Mouse (Mus musculus) right cerebral cortex, postnatal 4 days (tissue): ENCODE measurements around the gene Olfr378.

ENCODE experiments used
- DNase-seq: peaks from one replicate; pipeline ENCODE4 v3.0.0-alpha.2; 2022

Gene Olfr378

GRCm38 (mm10) chr11:73428377-73428776 is at the start of gene Olfr378:
Gene Olfr378 (minus strand): TSS chr11:73428477.
- no peak for DNase-seq

DNA sequence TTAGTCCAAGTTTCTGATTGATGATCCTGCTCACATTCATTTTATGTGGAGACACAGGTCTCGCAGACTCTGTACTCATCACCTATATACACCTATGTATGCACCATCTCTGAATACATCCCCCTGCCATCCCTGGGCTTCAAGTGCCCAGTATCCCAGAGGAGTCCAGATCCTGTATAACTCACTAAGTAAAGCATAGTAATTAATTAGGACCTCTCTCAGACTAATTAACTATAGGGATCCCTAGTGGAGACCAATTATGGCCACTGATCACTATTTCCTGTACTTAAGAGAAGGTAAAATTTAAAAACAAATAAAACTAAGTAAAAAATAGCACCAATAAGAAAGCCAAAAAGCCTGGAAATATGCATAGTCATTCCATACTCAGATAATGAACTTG is 29.1 kb upstream of the Olfr378 start, which contains the start of gene Olfr380:
TSS of gene Olfr380 (minus strand) at position 101 of the 400 bp plus-strand sequence.
- no peak for DNase-seq

- no peak for DNase-seq
Observed at GRCm38 (mm10) chr11:73399514-73399913, 28.8 kb downstream of the Olfr378 start, which contains the start of gene Olfr1. Gene Olfr1 (minus strand): TSS chr11:73399614.

DNA sequence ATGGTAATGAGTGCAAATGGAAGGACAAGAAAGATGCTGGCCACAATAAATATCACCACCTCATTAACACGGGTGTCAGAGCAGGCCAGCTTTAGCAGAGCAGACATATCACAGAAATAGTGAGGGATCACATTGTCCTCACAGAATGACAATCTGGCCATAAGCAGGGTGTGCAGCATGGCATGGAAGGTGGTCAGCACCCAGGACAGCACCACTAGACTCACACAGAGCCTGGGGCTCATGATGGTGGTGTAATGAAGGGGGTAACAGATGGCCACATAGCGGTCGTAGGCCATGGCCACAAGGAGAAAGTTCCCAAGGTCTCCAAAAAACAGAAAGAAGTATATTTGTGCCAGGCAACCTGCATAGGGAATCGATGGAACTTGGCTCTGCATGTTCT is 32.9 kb downstream of the Olfr378 start:
- DNase-seq = no peak
